Mouse (Mus musculus): Measurements from ENCODE around the gene Serpina10.

GRCm38 (mm10) chr12:103567129-103567528 lies 64.1 kb downstream of the Serpina10 start:
- TF ChIP-seq CTCF (IDR thresholded peaks at IDR 0.05; ENCODE audit: low read depth, low read length) = no peak
- no peak for TF ChIP-seq GATA1 (IDR thresholded peaks at IDR 0.05; ENCODE audit: borderline replicate concordance, low read length)
- no peak for TF ChIP-seq GATA2 (IDR thresholded peaks at IDR 0.05; ENCODE audit: borderline replicate concordance, low read depth, low read length)
- TF ChIP-seq POLR2AphosphoS5 (IDR thresholded peaks at IDR 0.05; ENCODE audit: insufficient replicate concordance, low read depth, low read length) = no peak
